Mouse (Mus musculus) mesoderm, embryonic 11.5 days (tissue): ENCODE data around the gene A830031A19Rik.

Experiments
- DNase-seq: peaks from one replicate; pipeline ENCODE4 v3.0.0-alpha.2; 2012; ENCODE audit warnings: low read depth, low spot score

Gene A830031A19Rik

GRCm38 (mm10) chr11:24095656-24096353 lies 21.0 kb upstream of the A830031A19Rik start:
- DNase-seq, result no peak

DNA sequence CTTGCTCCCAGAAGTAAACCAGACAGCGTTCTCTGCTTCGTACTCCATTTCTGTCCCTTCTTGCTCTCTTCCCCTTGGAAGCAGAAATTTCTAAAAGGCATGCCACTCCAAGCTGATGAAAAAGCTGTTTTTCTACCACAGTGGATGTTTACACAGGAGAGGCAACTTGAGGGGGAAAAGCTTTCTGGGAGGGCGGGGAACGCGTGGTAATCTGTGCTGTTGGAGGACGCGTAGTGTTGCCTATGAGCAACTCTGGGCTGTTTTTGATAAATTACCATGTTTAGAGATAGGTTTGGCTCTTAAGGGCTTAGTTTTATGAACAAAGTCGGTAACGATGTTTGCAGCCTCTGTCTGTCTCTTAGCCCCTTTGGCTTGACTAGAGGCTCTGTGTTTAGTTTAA lies 20.4 kb upstream of the A830031A19Rik start:
- no peak for DNase-seq

DNA sequence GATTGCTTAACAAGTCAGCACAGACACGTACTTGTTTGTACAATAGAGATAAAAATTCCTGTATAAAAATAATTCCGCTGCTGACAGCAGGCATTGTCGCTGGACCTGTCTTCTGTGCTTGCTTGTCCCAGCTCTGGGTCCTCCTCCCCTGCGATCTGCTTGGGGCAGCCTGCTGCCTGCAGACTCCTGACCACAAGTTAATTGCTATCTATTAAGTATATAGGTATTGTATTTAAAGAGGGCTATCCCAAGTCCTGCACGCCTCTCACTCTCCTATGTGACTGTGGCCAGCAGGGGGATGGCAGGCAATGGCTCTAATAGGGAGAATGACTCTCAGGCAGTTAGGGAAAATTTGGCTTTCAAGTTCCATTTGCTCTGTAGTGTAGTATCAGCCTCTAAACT lies 19.2 kb upstream of the A830031A19Rik start:
- no peak for DNase-seq

DNA sequence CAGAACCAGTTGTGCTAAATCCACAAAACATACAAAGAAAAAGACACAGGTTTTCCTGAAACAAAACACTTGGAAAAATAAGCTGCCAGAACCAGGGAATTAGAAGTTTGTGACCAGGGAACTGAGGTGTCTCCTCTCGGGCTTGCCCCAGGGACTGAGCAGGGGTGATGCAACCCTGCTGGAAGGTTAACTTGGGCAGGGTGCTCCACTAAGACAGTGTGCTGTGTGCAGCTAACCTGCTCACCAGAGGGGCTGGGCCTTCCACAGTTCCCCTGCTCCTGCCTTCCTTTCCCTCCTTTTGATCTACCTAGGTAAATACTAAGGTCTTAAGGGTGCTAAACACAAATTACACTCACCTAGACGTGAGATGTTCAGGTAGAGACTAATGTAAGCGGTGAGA lies 17.8 kb upstream of the A830031A19Rik start:
- DNase-seq, result no peak

- DNase-seq, result no peak
These were observed 16.7 kb upstream of the A830031A19Rik start for GRCm38 (mm10) chr11:24091393-24092080.

GRCm38 (mm10) chr11:24090443-24090842 lies 15.6 kb upstream of the A830031A19Rik start:
- no peak for DNase-seq

- no peak for DNase-seq
These were observed 12.2 kb upstream of the A830031A19Rik start for GRCm38 (mm10) chr11:24087069-24087468.

DNA sequence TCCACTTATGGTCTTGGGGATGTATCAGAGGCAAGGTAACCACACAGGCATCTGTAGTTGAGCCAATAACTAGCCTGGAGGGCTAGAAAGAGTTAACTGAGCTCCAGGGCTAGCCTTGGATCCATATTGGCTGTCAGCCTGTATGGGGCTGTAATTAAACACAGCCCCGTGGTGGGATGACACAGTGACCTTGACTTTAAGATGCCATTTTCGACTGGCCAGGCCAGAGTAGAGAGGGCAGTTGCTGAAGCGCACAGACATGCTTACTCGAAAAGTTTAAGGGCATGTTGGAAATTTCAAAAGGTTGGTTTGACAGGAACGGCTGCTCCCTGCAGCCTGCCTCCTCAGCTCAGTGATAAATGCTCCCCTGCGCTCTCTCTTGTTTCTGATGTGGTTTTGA lies 11.1 kb upstream of the A830031A19Rik start:
- DNase-seq, result no peak

- no peak for DNase-seq
These were observed 9.7 kb upstream of the A830031A19Rik start for GRCm38 (mm10) chr11:24084590-24084989.

GRCm38 (mm10) chr11:24084077-24084476 lies 9.2 kb upstream of the A830031A19Rik start:
- DNase-seq, result no peak

DNA sequence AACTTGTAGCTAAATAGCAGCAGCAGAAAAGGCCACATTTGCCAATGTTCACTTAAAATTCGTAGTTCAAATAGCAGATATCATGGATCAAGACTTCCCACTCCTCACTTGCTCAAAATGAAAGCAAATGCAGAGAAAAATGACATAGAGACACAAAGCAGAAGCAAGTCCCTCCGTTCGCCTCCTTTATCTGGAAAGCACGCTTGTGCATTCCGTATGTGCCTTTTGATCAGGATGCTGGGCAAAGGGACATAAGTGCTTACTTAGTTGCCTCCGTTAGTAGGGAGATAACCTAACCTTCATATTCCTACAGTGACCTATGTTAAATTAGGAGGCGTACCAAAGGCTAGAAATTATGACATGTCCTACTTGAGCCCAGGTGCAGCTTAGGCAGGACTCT lies 8.6 kb upstream of the A830031A19Rik start:
- no peak for DNase-seq

GRCm38 (mm10) chr11:24083076-24083405 lies 8.2 kb upstream of the A830031A19Rik start:
- no peak for DNase-seq

DNA sequence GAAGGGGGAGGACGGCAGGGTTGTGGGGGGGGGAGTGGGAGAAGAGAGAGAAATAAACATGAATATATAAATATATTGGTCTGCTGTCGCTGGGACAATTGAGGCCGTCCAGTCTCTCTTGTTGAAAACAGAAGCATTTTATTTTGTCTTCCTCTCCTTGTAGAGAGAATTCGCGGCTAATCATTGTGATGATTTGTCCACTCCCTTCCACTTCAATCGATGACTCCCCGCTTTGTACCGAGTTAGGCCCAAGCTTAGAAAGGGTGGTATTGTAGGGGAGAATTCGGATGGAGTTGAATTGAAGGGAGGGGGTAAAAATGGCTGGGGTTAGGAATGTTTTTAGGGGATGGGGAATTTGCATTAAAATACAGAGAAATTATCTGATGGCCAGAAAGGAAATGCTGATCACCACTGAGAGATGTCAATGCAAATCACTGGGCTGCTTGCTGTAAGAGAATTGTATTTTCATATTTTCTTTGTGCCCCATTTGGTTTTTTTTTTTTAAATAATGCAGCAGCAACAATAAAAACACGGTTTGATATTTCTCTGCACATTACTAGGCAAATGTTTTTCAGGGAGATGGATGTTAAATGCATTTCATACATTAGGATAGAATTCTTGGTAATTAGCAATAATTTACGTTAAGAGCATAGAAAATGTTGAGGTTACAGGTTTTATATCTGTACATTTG lies 7.7 kb upstream of the A830031A19Rik start:
- no peak for DNase-seq

DNA sequence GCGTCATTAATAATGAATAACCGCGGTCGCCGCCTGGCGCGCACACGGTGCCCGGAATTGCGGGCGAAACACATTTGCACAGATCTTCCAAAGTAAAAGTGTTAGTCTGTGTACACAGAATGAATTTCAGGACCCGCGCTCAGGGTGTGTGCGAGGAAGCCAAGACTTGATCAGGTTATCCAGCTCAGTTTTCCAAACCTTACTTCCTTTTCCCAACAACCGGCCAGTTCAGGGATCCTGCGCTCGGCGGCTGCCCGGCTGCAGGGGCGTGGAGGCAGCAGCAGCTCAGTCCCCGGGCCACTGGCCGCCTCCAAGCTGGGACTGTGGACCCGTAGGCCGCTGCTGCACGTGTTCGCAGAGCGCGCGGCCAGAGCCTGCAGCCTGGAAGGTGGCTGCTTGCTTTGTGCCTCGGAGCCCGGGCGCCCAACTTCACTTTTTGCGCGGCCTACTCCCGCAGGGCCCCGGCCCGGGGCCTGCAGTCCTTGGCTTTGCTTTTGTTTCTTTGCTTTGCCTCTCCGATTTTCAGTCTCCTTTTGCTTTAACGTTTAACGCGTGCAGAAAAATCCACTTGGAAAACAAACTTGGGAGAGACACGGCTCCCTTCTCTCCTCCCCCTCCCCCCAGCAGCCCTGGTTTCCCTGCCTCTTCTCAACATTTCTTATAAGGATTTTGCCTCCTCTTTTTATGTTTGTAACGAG lies 7.0 kb upstream of the A830031A19Rik start:
- no peak for DNase-seq

DNA sequence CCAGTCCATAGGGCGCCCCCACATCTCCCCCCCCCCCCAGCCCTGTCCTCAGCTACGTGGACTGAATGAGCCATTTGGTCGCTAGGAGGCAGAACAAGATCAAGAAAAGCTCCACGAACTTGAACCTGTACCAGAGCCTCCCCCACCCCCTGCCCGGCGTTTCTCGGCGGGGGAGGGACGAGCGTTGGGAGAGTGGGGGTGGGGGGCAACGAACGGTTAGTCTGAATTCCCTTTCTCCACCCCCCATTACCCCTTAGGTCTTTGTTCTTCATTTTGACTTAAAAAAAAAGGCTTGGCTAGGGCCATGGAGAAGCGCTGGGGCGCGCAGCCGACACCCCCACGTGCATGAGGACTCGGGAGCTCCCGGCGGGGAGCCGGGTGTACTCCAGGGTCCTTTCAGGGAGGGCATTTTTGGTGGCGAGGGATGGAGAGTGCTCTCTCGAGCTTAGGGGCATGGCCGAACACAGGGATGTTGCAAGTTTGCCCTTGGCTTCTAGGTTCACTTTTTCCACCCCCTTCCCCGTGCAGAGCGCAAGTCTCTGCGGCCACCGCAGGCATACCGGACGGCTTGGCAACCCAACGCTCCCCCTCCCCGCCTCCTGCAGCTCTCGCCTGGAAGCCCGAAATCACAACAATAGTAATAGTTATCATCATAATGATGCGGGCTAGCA lies 6.3 kb upstream of the A830031A19Rik start:
- peak; percentile 81 for DNase-seq

- peak; percentile 65 for DNase-seq
These were observed 5.7 kb upstream of the A830031A19Rik start for GRCm38 (mm10) chr11:24080541-24080940.

GRCm38 (mm10) chr11:24079392-24080391 lies 4.8 kb upstream of the A830031A19Rik start:
- DNase-seq, result no peak

DNA sequence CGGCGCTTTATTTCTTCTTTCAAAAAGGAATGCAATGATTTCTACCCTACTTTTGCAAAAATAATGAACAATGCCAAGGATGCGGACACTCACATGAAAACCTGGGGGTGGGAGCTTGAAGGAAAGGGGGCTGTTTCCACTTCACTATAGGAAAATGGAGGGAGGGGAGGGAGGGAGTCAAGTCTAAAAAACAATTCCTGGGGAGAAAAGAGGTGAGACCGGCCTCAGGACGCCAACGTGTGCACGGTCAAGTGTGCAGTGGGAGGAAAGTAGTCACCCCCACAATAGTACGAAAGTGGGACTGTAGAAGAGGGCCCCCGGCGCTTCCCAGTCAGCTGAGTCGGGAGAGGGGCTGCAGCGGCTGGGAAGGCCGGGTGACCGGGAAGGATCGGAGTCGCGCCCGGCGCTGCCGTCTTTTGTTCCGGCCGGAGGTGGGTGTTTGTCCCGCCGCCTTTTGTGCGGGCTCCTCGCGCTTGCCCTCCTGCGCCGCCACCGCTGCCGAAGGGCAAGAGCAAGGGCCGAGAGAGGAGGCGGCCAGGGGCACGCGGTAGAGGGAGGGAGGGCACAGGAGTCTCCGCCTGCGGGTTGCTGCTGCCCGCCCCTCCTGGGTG lies 4.0 kb upstream of the A830031A19Rik start:
- no peak for DNase-seq

DNA sequence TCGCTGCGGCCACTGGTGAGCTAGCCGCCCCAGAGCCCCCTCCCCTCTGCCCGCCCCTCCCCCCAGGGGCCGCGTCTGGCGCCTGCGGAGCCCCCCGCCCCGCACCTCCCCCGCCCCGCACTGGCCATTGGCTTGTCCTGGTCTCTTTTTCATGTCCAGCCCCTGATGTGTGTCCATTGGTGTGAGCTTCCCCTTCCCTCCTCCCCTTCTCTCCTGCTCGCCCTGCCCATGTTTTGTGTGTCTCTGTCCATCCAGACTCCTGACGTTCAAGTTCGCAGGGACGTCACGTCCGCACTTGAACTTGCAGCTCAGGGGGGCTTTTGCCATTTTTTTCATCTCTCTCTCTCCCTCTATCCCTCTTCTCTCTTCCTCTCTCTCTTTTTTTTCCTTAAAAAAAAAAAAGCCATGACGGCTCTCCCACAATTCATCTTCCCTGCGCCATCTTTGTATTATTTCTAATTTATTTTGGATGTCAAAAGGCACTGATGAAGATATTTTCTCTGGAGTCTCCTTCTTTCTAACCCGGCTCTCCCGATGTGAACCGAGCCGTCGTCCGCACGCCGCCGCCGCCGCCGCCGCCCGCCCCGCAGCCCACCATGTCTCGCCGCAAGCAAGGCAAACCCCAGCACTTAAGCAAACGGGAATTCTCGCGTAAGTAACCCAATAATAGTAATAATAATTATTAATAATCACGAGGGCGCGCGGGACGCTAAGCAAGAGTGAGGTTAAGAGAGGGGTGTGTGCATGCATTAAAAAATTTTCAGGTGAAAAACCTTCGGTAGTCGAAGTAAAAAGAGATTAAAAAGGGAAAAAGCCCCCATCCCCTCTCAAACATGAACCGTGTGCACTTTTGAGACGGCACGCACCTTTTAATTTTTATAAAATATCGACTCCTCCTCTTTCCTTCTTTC lies 3.2 kb upstream of the A830031A19Rik start, which contains the start of gene Bcl11a:
TSS of gene Bcl11a (plus strand) at position 262 of the 911 bp plus-strand sequence.
- DNase-seq, result peak; percentile 97
